8 mouse cellular contexts compared by ENCODE assay signal in genomic region chr2:25576028-25576850, GRCm38 (mm10). TPM values are rescaled to one million over a fixed set of nuclear protein-coding genes. Genes with fewer than 3 reads are reported as not detected.
DNase-seq lines count a peak whose midpoint lies in the region; ATAC-seq and TF ChIP-seq lines count a peak whose summit lies in the region.

No protein-coding gene starts in this region.

- TF ChIP-seq CTCF in midbrain, postnatal 0 days (IDR thresholded peaks at IDR 0.05): no peak
- TF ChIP-seq CTCF in hindbrain, postnatal 0 days (IDR thresholded peaks at IDR 0.05; ENCODE audit: low read depth): no peak

- peak overlapping the region; percentile 66 for H3K9ac ChIP-seq in midbrain, embryonic 12.5 days (replicated peaks)
- no peak overlapping the region for H3K9ac ChIP-seq in midbrain, postnatal 0 days (replicated peaks; ENCODE audit: low read length, poor library complexity, severe bottlenecking)
- peak overlapping the region; percentile 48; the same call in 1 of the 2 replicates for H3K9ac ChIP-seq in hindbrain, postnatal 0 days (replicated peaks; ENCODE audit: low read length)
- H3K9ac ChIP-seq in stomach, embryonic 14.5 days (replicated peaks; ENCODE audit: low read depth, low read length): no peak overlapping the region

- ATAC-seq in erythroblast, adult 5-6 weeks (replicated peaks; ENCODE audit: low FRiP score, poor library complexity, severe bottlenecking): no peak
- ATAC-seq in midbrain, embryonic 12.5 days (ENCODE audit: low FRiP score, low read depth): no peak
- ATAC-seq in midbrain, postnatal 0 days (ENCODE audit: low FRiP score): no peak
- no peak for ATAC-seq in hindbrain, postnatal 0 days
- ATAC-seq in stomach, embryonic 14.5 days (ENCODE audit: insufficient number of reproducible peaks, insufficient read depth, low FRiP score, low read depth): no peak

- H3K9me3 ChIP-seq in erythroblast, embryonic 14.5 days (ENCODE audit: control insufficient read depth, low read length): peaks cover 27% of the 10 kb centered on the region
- no peaks in the 10 kb centered on the region for H3K9me3 ChIP-seq in midbrain, embryonic 12.5 days
- H3K9me3 ChIP-seq in midbrain, postnatal 0 days (ENCODE audit: low read length): no peaks in the 10 kb centered on the region
- H3K9me3 ChIP-seq in hindbrain, postnatal 0 days (ENCODE audit: low read length): no peaks in the 10 kb centered on the region
- H3K9me3 ChIP-seq in stomach, embryonic 14.5 days (ENCODE audit: control insufficient read depth, low read depth, low read length): no peaks in the 10 kb centered on the region

- H3K4me1 ChIP-seq in erythroblast, embryonic 14.5 days (ENCODE audit: control insufficient read depth): peaks cover 55% of the 10 kb centered on the region
- peaks cover 52% of the 10 kb centered on the region for H3K4me1 ChIP-seq in midbrain, embryonic 12.5 days
- peaks cover 21% of the 10 kb centered on the region for H3K4me1 ChIP-seq in midbrain, postnatal 0 days (ENCODE audit: insufficient read depth, low read length)
- peaks cover 32% of the 10 kb centered on the region for H3K4me1 ChIP-seq in hindbrain, postnatal 0 days (ENCODE audit: insufficient read depth, low read length)
- peaks cover 54% of the 10 kb centered on the region for H3K4me1 ChIP-seq in stomach, embryonic 14.5 days (ENCODE audit: control insufficient read depth, insufficient read depth, low read length)

- peaks cover 62% of the 10 kb centered on the region for H3K27me3 ChIP-seq in erythroblast, embryonic 14.5 days (ENCODE audit: control insufficient read depth)
- H3K27me3 ChIP-seq in midbrain, embryonic 12.5 days: peaks cover 57% of the 10 kb centered on the region
- H3K27me3 ChIP-seq in midbrain, postnatal 0 days (ENCODE audit: insufficient read depth, low read length): peaks cover 38% of the 10 kb centered on the region
- peaks cover 38% of the 10 kb centered on the region for H3K27me3 ChIP-seq in hindbrain, postnatal 0 days (ENCODE audit: insufficient read depth, low read length)
- peaks cover 37% of the 10 kb centered on the region for H3K27me3 ChIP-seq in stomach, embryonic 14.5 days (ENCODE audit: control insufficient read depth, insufficient read depth, low read length)

- no peak overlapping the region for H3K27ac ChIP-seq in midbrain, embryonic 12.5 days (replicated peaks)
- H3K27ac ChIP-seq in midbrain, postnatal 0 days (ENCODE audit: low read depth, low read length): no peak overlapping the region
- H3K27ac ChIP-seq in hindbrain, postnatal 0 days: 0 out of 2 replicates have a peak overlapping the region, but pooled peaks have one; percentile 86
- no peak overlapping the region for H3K27ac ChIP-seq in stomach, embryonic 14.5 days (ENCODE audit: low read length)

- peak overlapping the region; percentile 94 for H3K4me2 ChIP-seq in midbrain, embryonic 12.5 days (replicated peaks)
- H3K4me2 ChIP-seq in midbrain, postnatal 0 days (ENCODE audit: low read depth, low read length, poor library complexity, severe bottlenecking): no peak overlapping the region
- H3K4me2 ChIP-seq in hindbrain, postnatal 0 days (ENCODE audit: low read depth, low read length): peak overlapping the region; percentile 92
- peak overlapping the region; percentile 75; the same call in 1 of the 2 replicates for H3K4me2 ChIP-seq in stomach, embryonic 14.5 days (replicated peaks; ENCODE audit: low read depth, low read length)

- H3K4me3 ChIP-seq in erythroblast, embryonic 14.5 days (replicated peaks): peak overlapping the region; percentile 72
- H3K4me3 ChIP-seq in midbrain, embryonic 12.5 days: 0 out of 2 replicates have a peak overlapping the region, but pooled peaks have one; percentile 58
- H3K4me3 ChIP-seq in midbrain, postnatal 0 days (ENCODE audit: low read depth, low read length): no peak overlapping the region
- no peak overlapping the region for H3K4me3 ChIP-seq in hindbrain, postnatal 0 days (ENCODE audit: low read length)
- H3K4me3 ChIP-seq in stomach, embryonic 14.5 days (ENCODE audit: low read depth, low read length): no peak overlapping the region

- H3K36me3 ChIP-seq in erythroblast, embryonic 14.5 days (ENCODE audit: control insufficient read depth): peaks cover 3% of the 10 kb centered on the region; the same call in 1 of the 2 replicates
- peaks cover 16% of the 10 kb centered on the region for H3K36me3 ChIP-seq in midbrain, embryonic 12.5 days
- peaks cover 37% of the 10 kb centered on the region for H3K36me3 ChIP-seq in midbrain, postnatal 0 days (ENCODE audit: insufficient read depth, low read length)
- H3K36me3 ChIP-seq in hindbrain, postnatal 0 days (ENCODE audit: insufficient read depth, low read length): peaks cover 9% of the 10 kb centered on the region; the same call in 1 of the 2 replicates
- H3K36me3 ChIP-seq in stomach, embryonic 14.5 days (ENCODE audit: control insufficient read depth, insufficient read depth, low read length): peaks cover 4% of the 10 kb centered on the region; the same call in 1 of the 2 replicates

- 70% methylated on average over 14 of the region's 16 CpGs for WGBS in midbrain, embryonic 12.5 days
- 78% methylated on average over 16 of the region's 16 CpGs for WGBS in midbrain, postnatal 0 days
- WGBS in hindbrain, postnatal 0 days: 71% methylated on average over 16 of the region's 16 CpGs
- WGBS in stomach, embryonic 14.5 days: 73% methylated on average over 16 of the region's 16 CpGs

- DNase-seq in midbrain, postnatal 0 days (ENCODE audit: low spot score): no peak
- DNase-seq in hindbrain, postnatal 0 days (ENCODE audit: low spot score): no peak
- no peak for DNase-seq in MN1 (ENCODE audit: low spot score)
- DNase-seq in gastrocnemius, postnatal 10 days: no peak

RNA-seq across cellular contexts. Expression of gene Phpt1, which starts 1.2 kb away (rescaled TPM):
- polyA plus RNA-seq in erythroblast, embryonic 14.5 days (2012): 0.21 and 0.30 TPM in 2 replicates
- 0.96 and 7.1 TPM in 2 replicates for total RNA-seq in erythroblast, adult 5-6 weeks (2015; ENCODE audit: low replicate concordance)
- total RNA-seq in erythroblast, adult 5-6 weeks (2017; ENCODE audit: low replicate concordance): 2.1 TPM in 1 of 2 replicates, not detected in the other
- polyA plus RNA-seq in midbrain, embryonic 12.5 days (2016; fragmentation: Nextera tagmentation; extraction: Ambion mirVana): 166 and 173 TPM in 2 replicates
- total RNA-seq in midbrain, postnatal 0 days (2014; rRNA removed): 37.9 and 39.8 TPM in 2 replicates
- 192 and 209 TPM in 2 replicates for polyA plus RNA-seq in midbrain, postnatal 0 days (2015; fragmentation: Nextera tagmentation; extraction: Ambion mirVana)
- total RNA-seq in hindbrain, postnatal 0 days (2014; rRNA removed): 35.4 and 48.2 TPM in 2 replicates
- 232 and 242 TPM in 2 replicates for polyA plus RNA-seq in hindbrain, postnatal 0 days (2015; fragmentation: Nextera tagmentation; extraction: Ambion mirVana)
- polyA plus RNA-seq in stomach, embryonic 14.5 days (2014; fragmentation: Nextera tagmentation; extraction: Ambion mirVana): 225 and 231 TPM in 2 replicates
- 10 to 100 TPM; 45.8 to 49.0 TPM for total RNA-seq in gastrocnemius, postnatal 10 days (2021)

RNA-seq across cellular contexts. Expression of gene Mamdc4, which starts 1.6 kb away (rescaled TPM):
- 0.09 and 0.38 TPM in 2 replicates for polyA plus RNA-seq in erythroblast, embryonic 14.5 days (2012)
- total RNA-seq in erythroblast, adult 5-6 weeks (2015; ENCODE audit: low replicate concordance): 2.5 and 7.1 TPM in 2 replicates
- total RNA-seq in erythroblast, adult 5-6 weeks (2017; ENCODE audit: low replicate concordance): 4.3 and 4.5 TPM in 2 replicates
- polyA plus RNA-seq in midbrain, embryonic 12.5 days (2016; fragmentation: Nextera tagmentation; extraction: Ambion mirVana): 5.1 and 7.2 TPM in 2 replicates
- total RNA-seq in midbrain, postnatal 0 days (2014; rRNA removed): 1.7 and 1.9 TPM in 2 replicates
- polyA plus RNA-seq in midbrain, postnatal 0 days (2015; fragmentation: Nextera tagmentation; extraction: Ambion mirVana): 0.32 TPM in 2 replicates
- total RNA-seq in hindbrain, postnatal 0 days (2014; rRNA removed): 1.2 and 2.5 TPM in 2 replicates
- polyA plus RNA-seq in hindbrain, postnatal 0 days (2015; fragmentation: Nextera tagmentation; extraction: Ambion mirVana): 1.2 and 2.0 TPM in 2 replicates
- polyA plus RNA-seq in stomach, embryonic 14.5 days (2014; fragmentation: Nextera tagmentation; extraction: Ambion mirVana): 3.6 and 5.5 TPM in 2 replicates
- total RNA-seq in gastrocnemius, postnatal 10 days (2021): 1 to 10 TPM; 2.7 to 4.1 TPM

RNA-seq across cellular contexts. Expression of gene Ajm1, which starts 5.3 kb away (rescaled TPM):
- polyA plus RNA-seq in erythroblast, embryonic 14.5 days (2012): 0.01 TPM in 1 of 2 replicates, not detected in the other
- 0.63 TPM in 1 of 2 replicates, not detected in the other for total RNA-seq in erythroblast, adult 5-6 weeks (2015; ENCODE audit: low replicate concordance)
- total RNA-seq in erythroblast, adult 5-6 weeks (2017; ENCODE audit: low replicate concordance): not detected in 2 replicates
- 1.8 and 1.9 TPM in 2 replicates for polyA plus RNA-seq in midbrain, embryonic 12.5 days (2016; fragmentation: Nextera tagmentation; extraction: Ambion mirVana)
- 23.1 and 30.9 TPM in 2 replicates for total RNA-seq in midbrain, postnatal 0 days (2014; rRNA removed)
- polyA plus RNA-seq in midbrain, postnatal 0 days (2015; fragmentation: Nextera tagmentation; extraction: Ambion mirVana): 19.2 and 22.1 TPM in 2 replicates
- total RNA-seq in hindbrain, postnatal 0 days (2014; rRNA removed): 22.4 and 29.1 TPM in 2 replicates
- 18.8 and 19.8 TPM in 2 replicates for polyA plus RNA-seq in hindbrain, postnatal 0 days (2015; fragmentation: Nextera tagmentation; extraction: Ambion mirVana)
- 0.70 and 1.3 TPM in 2 replicates for polyA plus RNA-seq in stomach, embryonic 14.5 days (2014; fragmentation: Nextera tagmentation; extraction: Ambion mirVana)
- total RNA-seq in gastrocnemius, postnatal 10 days (2021): under 1 TPM; 0.14 to 0.38 TPM

RNA-seq across cellular contexts. Expression of gene Edf1, which starts 18.6 kb away (rescaled TPM):
- 168 and 190 TPM in 2 replicates for polyA plus RNA-seq in erythroblast, embryonic 14.5 days (2012)
- 27.3 and 50.2 TPM in 2 replicates for total RNA-seq in erythroblast, adult 5-6 weeks (2015; ENCODE audit: low replicate concordance)
- total RNA-seq in erythroblast, adult 5-6 weeks (2017; ENCODE audit: low replicate concordance): 32.2 and 32.9 TPM in 2 replicates
- polyA plus RNA-seq in midbrain, embryonic 12.5 days (2016; fragmentation: Nextera tagmentation; extraction: Ambion mirVana): 362 and 366 TPM in 2 replicates
- 187 and 196 TPM in 2 replicates for total RNA-seq in midbrain, postnatal 0 days (2014; rRNA removed)
- 389 and 392 TPM in 2 replicates for polyA plus RNA-seq in midbrain, postnatal 0 days (2015; fragmentation: Nextera tagmentation; extraction: Ambion mirVana)
- total RNA-seq in hindbrain, postnatal 0 days (2014; rRNA removed): 159 and 274 TPM in 2 replicates
- polyA plus RNA-seq in hindbrain, postnatal 0 days (2015; fragmentation: Nextera tagmentation; extraction: Ambion mirVana): 394 and 413 TPM in 2 replicates
- 342 and 346 TPM in 2 replicates for polyA plus RNA-seq in stomach, embryonic 14.5 days (2014; fragmentation: Nextera tagmentation; extraction: Ambion mirVana)
- 100 to 1,000 TPM; 177 to 185 TPM for total RNA-seq in gastrocnemius, postnatal 10 days (2021)

RNA-seq across cellular contexts. Expression of gene Traf2, which starts 29.5 kb away (rescaled TPM):
- polyA plus RNA-seq in erythroblast, embryonic 14.5 days (2012): 0.84 and 0.95 TPM in 2 replicates
- 1.7 and 2.3 TPM in 2 replicates for total RNA-seq in erythroblast, adult 5-6 weeks (2015; ENCODE audit: low replicate concordance)
- total RNA-seq in erythroblast, adult 5-6 weeks (2017; ENCODE audit: low replicate concordance): 4.2 and 4.3 TPM in 2 replicates
- polyA plus RNA-seq in midbrain, embryonic 12.5 days (2016; fragmentation: Nextera tagmentation; extraction: Ambion mirVana): 32.3 and 32.4 TPM in 2 replicates
- 5.5 and 7.6 TPM in 2 replicates for total RNA-seq in midbrain, postnatal 0 days (2014; rRNA removed)
- polyA plus RNA-seq in midbrain, postnatal 0 days (2015; fragmentation: Nextera tagmentation; extraction: Ambion mirVana): 7.0 and 9.3 TPM in 2 replicates
- total RNA-seq in hindbrain, postnatal 0 days (2014; rRNA removed): 10.0 and 11.4 TPM in 2 replicates
- 9.2 and 9.3 TPM in 2 replicates for polyA plus RNA-seq in hindbrain, postnatal 0 days (2015; fragmentation: Nextera tagmentation; extraction: Ambion mirVana)
- polyA plus RNA-seq in stomach, embryonic 14.5 days (2014; fragmentation: Nextera tagmentation; extraction: Ambion mirVana): 30.5 and 33.2 TPM in 2 replicates
- 10 to 100 TPM; 13.3 to 16.4 TPM for total RNA-seq in gastrocnemius, postnatal 10 days (2021)

Comparison
In these comparisons a context has a peak if more than half of its experiments do, and no peak if none do; other contexts are left out.
1. H3K4me3 ChIP-seq: peak in erythroblast, embryonic 14.5 days (single experiment) and midbrain, embryonic 12.5 days (single experiment); none in midbrain, postnatal 0 days (single experiment), hindbrain, postnatal 0 days (single experiment) and stomach, embryonic 14.5 days (single experiment).
2. H3K9ac ChIP-seq: peak in midbrain, embryonic 12.5 days (single experiment) and hindbrain, postnatal 0 days (single experiment); none in midbrain, postnatal 0 days (single experiment) and stomach, embryonic 14.5 days (single experiment).
3. RNA of gene Phpt1, which starts 1.2 kb away (polyA plus RNA-seq): 232 to 242 TPM in hindbrain, postnatal 0 days, 225 to 231 TPM in stomach, embryonic 14.5 days, 192 to 209 TPM in midbrain, postnatal 0 days and 166 to 173 TPM in midbrain, embryonic 12.5 days; 0.21 to 0.30 TPM in erythroblast, embryonic 14.5 days; every median in the first group is over 100 times any median in the second.